Mouse (Mus musculus) lung, postnatal 0 days (tissue): ENCODE measurements at regions not wholly inside any gene's neighbourhood (a gene's known extent, or its start where the extent isn't known, plus 50 kb on each side); places are given as distances from the start of the nearest gene placed in this dataset.

ENCODE experiments used
- ATAC-seq: fragments of 200-750 bp; cut with Nextera tagmentation; 2 replicates; pipeline ENCODE4 v1.8.0; 2017; ENCODE audit warnings: moderate library complexity
- DNase-seq: peaks from one replicate; pipeline ENCODE4 v3.0.0-alpha.2; 2016; ENCODE audit warnings: low spot score
- H3K27ac ChIP-seq: fragments of 300-500 bp; sonication (generic); 2 replicates; pipeline ENCODE4 v1.5.1; 2014; ENCODE audit warnings: antibody characterized with exemption, mild to moderate bottlenecking, low read length, mixed read lengths
- H3K27me3 ChIP-seq: fragments of 300-500 bp; sonication (generic); replicated peaks from 2 replicates; pipeline ENCODE4 v1.6.1; 2014; ENCODE audit warnings: low read length, mixed read lengths; ENCODE audit not compliant: insufficient read depth
- H3K36me3 ChIP-seq: fragments of 300-500 bp; sonication (generic); 2 replicates; pipeline ENCODE4 v1.6.1; 2014; ENCODE audit warnings: low read length, mixed read lengths; ENCODE audit not compliant: insufficient read depth
- H3K4me1 ChIP-seq: fragments of 300-500 bp; sonication (generic); 2 replicates; pipeline ENCODE4 v1.6.1; 2014; ENCODE audit warnings: antibody characterized with exemption, low read depth, low read length, mixed read lengths; ENCODE audit not compliant: insufficient read depth
- H3K4me2 ChIP-seq: fragments of 300-500 bp; sonication (generic); replicated peaks from 2 replicates; pipeline ENCODE4 v1.6.1; 2014; ENCODE audit warnings: low read depth, mild to moderate bottlenecking, low read length, moderate library complexity, mixed read lengths
- H3K4me3 ChIP-seq: fragments of 300-500 bp; sonication (generic); 2 replicates; pipeline ENCODE4 v1.5.1; 2014; ENCODE audit warnings: low read depth, low read length
- H3K9ac ChIP-seq: fragments of 300-500 bp; sonication (generic); replicated peaks from 2 replicates; pipeline ENCODE4 v1.6.1; 2014; ENCODE audit warnings: low read depth, mild to moderate bottlenecking
- H3K9me3 ChIP-seq: fragments of 300-500 bp; sonication (generic); 2 replicates; pipeline ENCODE4 v1.6.1; 2016; ENCODE audit warnings: low read length, mixed read lengths
- CTCF ChIP-seq: IDR thresholded peaks from 2 replicates; pipeline ENCODE4 v1.5.1; 2016; ENCODE audit warnings: antibody characterized with exemption, mild to moderate bottlenecking
- EP300 ChIP-seq: IDR thresholded peaks from 2 replicates; pipeline ENCODE4 v1.6.1; 2016; ENCODE audit warnings: antibody characterized with exemption, mild to moderate bottlenecking, control low read depth
- WGBS: fragments of 180-500 bp; shearing (Covaris S2); extraction: QIAGEN DNeasy Blood & Tissue Kit; methylation state at CpG from one replicate; pipeline ENCODE4 v1.1.7; 2014; 5-methylcytosine and 5-hydroxymethylcytosine counted together

GRCm38 (mm10) chr1:142956686-142957085 is 683.8 kb upstream of the B3galt2 start:
- H3K9me3 ChIP-seq = no peaks in the 10 kb centered on the region
- ATAC-seq = no peak
- WGBS = 78% methylated on average over 3 of the region's 3 CpGs

GRCm38 (mm10) chr1:142971475-142971874 is 669.0 kb upstream of the B3galt2 start:
- Histone ChIP-seq H3K4me3 (no peak overlapping the region), H3K9me3 (no peaks in the 10 kb centered on the region), H3K9ac (no peak overlapping the region), H3K4me2 (no peak overlapping the region), H3K27me3 (no peaks in the 10 kb centered on the region), H3K36me3 (no peaks in the 10 kb centered on the region), H3K27ac (no peak overlapping the region), H3K4me1 (no peaks in the 10 kb centered on the region)
- no peak for DNase-seq
- TF ChIP-seq CTCF (no peak), EP300 (no peak)
- ATAC-seq = no peak

More at GRCm38 (mm10) chr1:142956686-142957085, 683.8 kb upstream of the B3galt2 start:
- Histone ChIP-seq H3K36me3 (no peaks in the 10 kb centered on the region), H3K4me2 (no peak overlapping the region), H3K27me3 (no peaks in the 10 kb centered on the region), H3K4me1 (no peaks in the 10 kb centered on the region), H3K27ac (no peak overlapping the region), H3K4me3 (no peak overlapping the region), H3K9ac (no peak overlapping the region)
- DNase-seq = no peak
- TF ChIP-seq CTCF (no peak), EP300 (no peak)

- Histone ChIP-seq H3K4me1 (no peaks in the 10 kb centered on the region), H3K4me2 (no peak overlapping the region), H3K27ac (no peak overlapping the region), H3K27me3 (no peaks in the 10 kb centered on the region), H3K4me3 (no peak overlapping the region), H3K36me3 (no peaks in the 10 kb centered on the region), H3K9me3 (no peaks in the 10 kb centered on the region), H3K9ac (no peak overlapping the region)
- TF ChIP-seq EP300 (no peak), CTCF (no peak)
- ATAC-seq = no peak
- no peak for DNase-seq
- 64% methylated on average over 2 of the region's 2 CpGs for WGBS
These were observed 667.1 kb upstream of the B3galt2 start for GRCm38 (mm10) chr1:142973387-142973786.

GRCm38 (mm10) chr1:142982994-142983393 is 657.5 kb upstream of the B3galt2 start:
- DNase-seq = no peak
- no peak overlapping the region for H3K27ac ChIP-seq
- H3K4me1 ChIP-seq = no peaks in the 10 kb centered on the region
- WGBS = 75% methylated on average over 5 of the region's 5 CpGs
- ATAC-seq = no peak
- H3K9me3 ChIP-seq = no peaks in the 10 kb centered on the region
- H3K27me3 ChIP-seq = no peaks in the 10 kb centered on the region
- no peak overlapping the region for H3K9ac ChIP-seq
- H3K4me3 ChIP-seq = no peak overlapping the region
- H3K36me3 ChIP-seq = no peaks in the 10 kb centered on the region
- TF ChIP-seq EP300 (no peak), CTCF (no peak)
- H3K4me2 ChIP-seq = no peak overlapping the region

- H3K27me3 ChIP-seq = no peaks in the 10 kb centered on the region
- 65% methylated on average over 3 of the region's 3 CpGs for WGBS
- no peak overlapping the region for H3K9ac ChIP-seq
- no peak for ATAC-seq
- no peak overlapping the region for H3K27ac ChIP-seq
- TF ChIP-seq EP300 (no peak), CTCF (no peak)
- no peaks in the 10 kb centered on the region for H3K36me3 ChIP-seq
- no peak for DNase-seq
- H3K4me1 ChIP-seq = no peaks in the 10 kb centered on the region
- no peak overlapping the region for H3K4me3 ChIP-seq
- no peak overlapping the region for H3K4me2 ChIP-seq
- no peaks in the 10 kb centered on the region for H3K9me3 ChIP-seq
These were observed 656.8 kb upstream of the B3galt2 start for GRCm38 (mm10) chr1:142983641-142984040.

GRCm38 (mm10) chr1:142985516-142985915 is 654.9 kb upstream of the B3galt2 start:
- Histone ChIP-seq H3K27ac (no peak overlapping the region), H3K27me3 (no peaks in the 10 kb centered on the region), H3K36me3 (no peaks in the 10 kb centered on the region), H3K9ac (no peak overlapping the region), H3K4me2 (no peak overlapping the region), H3K4me1 (no peaks in the 10 kb centered on the region), H3K9me3 (no peaks in the 10 kb centered on the region), H3K4me3 (no peak overlapping the region)
- WGBS = 22% methylated on average over 1 of the region's 1 CpGs
- ATAC-seq (no peak), DNase-seq (no peak)
- no peak for TF ChIP-seq CTCF
- TF ChIP-seq EP300 = no peak

GRCm38 (mm10) chr1:143000216-143000615 is 640.2 kb upstream of the B3galt2 start:
- ATAC-seq = no peak
- WGBS = 58% methylated on average over 1 of the region's 1 CpGs
- no peaks in the 10 kb centered on the region for H3K27me3 ChIP-seq

More at GRCm38 (mm10) chr1:143000216-143000615, 640.2 kb upstream of the B3galt2 start:
- Histone ChIP-seq H3K4me3 (no peak overlapping the region), H3K36me3 (no peaks in the 10 kb centered on the region), H3K9ac (no peak overlapping the region), H3K4me1 (no peaks in the 10 kb centered on the region), H3K4me2 (no peak overlapping the region), H3K27ac (no peak overlapping the region), H3K9me3 (no peaks in the 10 kb centered on the region)
- DNase-seq = no peak
- TF ChIP-seq EP300 = no peak
- no peak for TF ChIP-seq CTCF
